Mouse (Mus musculus) CH12.LX (cell line): ENCODE data around the gene Sh3tc1. TPM values are rescaled to one million over a fixed set of nuclear protein-coding genes. Genes with fewer than 3 reads are reported as not detected.

Experiments
- DNase-seq: peaks from one replicate; pipeline ENCODE4 v3.0.0-alpha.2; 2013; ENCODE audit errors: extremely low read depth
- H3K27ac ChIP-seq: 2 replicates; pipeline ENCODE4 v1.5.1; 2012; ENCODE audit warnings: low read depth, mild to moderate bottlenecking, control low read depth, moderate library complexity; ENCODE audit not compliant: insufficient read depth
- H3K27me3 ChIP-seq: replicated peaks from 2 replicates; pipeline ENCODE3; 2012; ENCODE audit warnings: inconsistent platforms
- H3K36me3 ChIP-seq, 2 experiments: replicated peaks in 1 of 2; 2 replicates each; pipeline versions ENCODE3 to v1.6.1; 2012; ENCODE audit warnings: inconsistent platforms in 1 of 2, low read length in 1 of 2, mild to moderate bottlenecking in 1 of 2, mixed read lengths in 1 of 2, moderate library complexity in 1 of 2; ENCODE audit not compliant: control insufficient read depth in 1 of 2, insufficient read depth in 1 of 2
- H3K4me1 ChIP-seq, 2 experiments: 2 replicates each; pipeline ENCODE4 v1.6.1; 2012; ENCODE audit warnings: inconsistent platforms in 1 of 2, moderate library complexity in 1 of 2; ENCODE audit not compliant: insufficient read depth in 2 of 2, control insufficient read depth in 1 of 2
- H3K4me2 ChIP-seq: 2 replicates; pipeline ENCODE4 v1.6.1; 2012; ENCODE audit warnings: low read depth, mild to moderate bottlenecking, control low read depth; ENCODE audit not compliant: poor library complexity, insufficient read depth, severe bottlenecking
- H3K4me3 ChIP-seq, 3 experiments: fragments of 150-350 bp in 1 of 3; sonication (generic) in 1 of 3; replicated peaks in 1 of 3; 2 replicates each; pipeline versions ENCODE3 to v1.5.1; 2011 to 2012; ENCODE audit warnings: low read depth in 2 of 3, low read length in 2 of 3, mild to moderate bottlenecking in 2 of 3, moderate library complexity in 2 of 3, control low read depth in 1 of 3, improper control_type of control experiment in 1 of 3, inconsistent platforms in 1 of 3, mixed read lengths in 1 of 3; ENCODE audit not compliant: poor library complexity in 1 of 3
- H3K79me2 ChIP-seq: replicated peaks from 2 replicates; pipeline ENCODE4 v1.6.1; 2012; ENCODE audit warnings: mild to moderate bottlenecking, moderate library complexity; ENCODE audit not compliant: control insufficient read depth, poor library complexity, insufficient read depth, severe bottlenecking; ENCODE audit errors: extremely low read depth
- H3K9ac ChIP-seq: 2 replicates; pipeline ENCODE4 v1.6.1; 2012; ENCODE audit warnings: low read depth, mild to moderate bottlenecking, control low read depth, moderate library complexity; ENCODE audit not compliant: insufficient read depth
- H3K9me3 ChIP-seq: replicated peaks from 2 replicates; pipeline ENCODE3; 2012; ENCODE audit warnings: low read length, inconsistent platforms, mixed read lengths
- BHLHE40 ChIP-seq: IDR thresholded peaks from 2 replicates; pipeline ENCODE4 v1.6.1; 2011; ENCODE audit warnings: mild to moderate bottlenecking, low read depth, low read length, improper control_type of control experiment
- CHD1 ChIP-seq: IDR thresholded peaks from 2 replicates; pipeline ENCODE4 v1.6.1; 2012; ENCODE audit warnings: low read depth, low read length, improper control_type of control experiment, inconsistent platforms
- ELF1 ChIP-seq: IDR thresholded peaks from 2 replicates; pipeline ENCODE4 v1.6.1; 2014; ENCODE audit warnings: low read depth, mild to moderate bottlenecking, inconsistent platforms, low read length, improper control_type of control experiment
- EP300 ChIP-seq: IDR thresholded peaks from 2 replicates; pipeline ENCODE4 v1.6.1; 2011; ENCODE audit warnings: low read length, improper control_type of control experiment
- ETS1 ChIP-seq: conservative IDR thresholded peaks from 2 replicates; pipeline ENCODE4 v1.6.1; 2012; ENCODE audit warnings: low read depth, mild to moderate bottlenecking, inconsistent platforms, low read length, improper control_type of control experiment, moderate library complexity
- GABPA ChIP-seq: IDR thresholded peaks from 2 replicates; pipeline ENCODE4 v1.6.1; 2012; ENCODE audit warnings: low read depth, low read length, improper control_type of control experiment, inconsistent platforms; ENCODE audit not compliant: insufficient replicate concordance
- IRF4 ChIP-seq: IDR thresholded peaks from 2 replicates; pipeline ENCODE4 v1.6.1; 2014; ENCODE audit warnings: low read depth, mild to moderate bottlenecking, inconsistent platforms, low read length, improper control_type of control experiment
- JUN ChIP-seq: IDR thresholded peaks from 2 replicates; pipeline ENCODE4 v1.6.1; 2011; ENCODE audit warnings: low read depth, mild to moderate bottlenecking, low read length, improper control_type of control experiment, moderate library complexity; ENCODE audit not compliant: insufficient read depth
- MAX ChIP-seq: IDR thresholded peaks from 2 replicates; pipeline ENCODE4 v1.6.1; 2011; ENCODE audit warnings: low read length, improper control_type of control experiment
- MAZ ChIP-seq: IDR thresholded peaks from 2 replicates; pipeline ENCODE4 v1.6.1; 2012; ENCODE audit warnings: low read depth, mild to moderate bottlenecking, inconsistent platforms, low read length, improper control_type of control experiment, moderate library complexity
- MEF2A ChIP-seq: IDR thresholded peaks from 2 replicates; pipeline ENCODE4 v1.6.1; 2014; ENCODE audit warnings: low read depth, mild to moderate bottlenecking, inconsistent platforms, low read length, improper control_type of control experiment, borderline replicate concordance
- MXI1 ChIP-seq: IDR thresholded peaks from 2 replicates; pipeline ENCODE4 v1.6.1; 2011; ENCODE audit warnings: mild to moderate bottlenecking, low read depth, low read length, improper control_type of control experiment
- NRF1 ChIP-seq: IDR thresholded peaks from 2 replicates; pipeline ENCODE4 v1.6.1; 2014; ENCODE audit warnings: low read depth, mild to moderate bottlenecking, inconsistent platforms, low read length, improper control_type of control experiment, moderate library complexity
- RAD21 ChIP-seq: IDR thresholded peaks from 2 replicates; pipeline ENCODE4 v1.6.1; 2011; ENCODE audit warnings: low read depth, mild to moderate bottlenecking, low read length, improper control_type of control experiment, moderate library complexity
- SIN3A ChIP-seq: IDR thresholded peaks from 2 replicates; pipeline ENCODE4 v1.6.1; 2012; ENCODE audit warnings: low read length, improper control_type of control experiment, inconsistent platforms
- SMC3 ChIP-seq: IDR thresholded peaks from 2 replicates; pipeline ENCODE4 v1.6.1; 2011; ENCODE audit warnings: low read depth, low read length, improper control_type of control experiment
- TBP ChIP-seq: conservative IDR thresholded peaks from 2 replicates; pipeline ENCODE4 v1.6.1; 2011; ENCODE audit warnings: low read depth, low read length, improper control_type of control experiment
- TCF12 ChIP-seq: IDR thresholded peaks from 2 replicates; pipeline ENCODE4 v1.6.1; 2014; ENCODE audit warnings: low read depth, mild to moderate bottlenecking, inconsistent platforms, low read length, improper control_type of control experiment
- USF2 ChIP-seq: conservative IDR thresholded peaks from 2 replicates; pipeline ENCODE4 v1.6.1; 2011; ENCODE audit warnings: low read depth, low read length, improper control_type of control experiment
- ZC3H11A ChIP-seq: IDR thresholded peaks from 2 replicates; pipeline ENCODE4 v1.6.1; 2012; ENCODE audit warnings: low read depth, mild to moderate bottlenecking, inconsistent platforms, low read length, improper control_type of control experiment
- ZKSCAN1 ChIP-seq: IDR thresholded peaks from 2 replicates; pipeline ENCODE4 v1.6.1; 2012; ENCODE audit warnings: low read depth, inconsistent platforms, low read length, improper control_type of control experiment, borderline replicate concordance
- dilution Hi-C: fragments of 300-500 bp; cut with MboI; formaldehyde crosslinking; loops from 2 replicates; pipeline ENCODE4 v1.14.3; 2020; ENCODE audit warnings: low sequenced_read_pairs; ENCODE audit not compliant: extremely low pct_unique_long_range_greater_than_20kb, extremely low pct_ligation_motif_present
- in situ Hi-C: fragments of 300-500 bp; cut with MboI; formaldehyde crosslinking; loops from 3 replicates; pipeline ENCODE4 v1.14.3; 2019; ENCODE audit warnings: low sequenced_read_pairs, low pct_ligation_motif_present, low pct_unique_long_range_greater_than_20kb, mixed read lengths
- polyA plus RNA-seq: library from polyadenylated mRNA; unstranded; fragments of >175 nt; gene quantifications from 2 replicates; pipeline ENCODE4 v1.2.1, GENCODE M21; 2012; ENCODE audit warnings: low read depth; ENCODE audit not compliant: insufficient read length
- total RNA-seq, 2 experiments: library from RNA; depleted of rRNA; stranded (reverse); fragments of 300-350 nt in 1 of 2; fragments of >200 nt in 1 of 2; gene quantifications; 2 replicates each; pipeline ENCODE4 v1.2.3; 2012 to 2014

Sh3tc1 gene
- total and polyA plus RNA-seq, 3 experiments: 0.85 to 2.3 (median 1.2) TPM

DNA sequence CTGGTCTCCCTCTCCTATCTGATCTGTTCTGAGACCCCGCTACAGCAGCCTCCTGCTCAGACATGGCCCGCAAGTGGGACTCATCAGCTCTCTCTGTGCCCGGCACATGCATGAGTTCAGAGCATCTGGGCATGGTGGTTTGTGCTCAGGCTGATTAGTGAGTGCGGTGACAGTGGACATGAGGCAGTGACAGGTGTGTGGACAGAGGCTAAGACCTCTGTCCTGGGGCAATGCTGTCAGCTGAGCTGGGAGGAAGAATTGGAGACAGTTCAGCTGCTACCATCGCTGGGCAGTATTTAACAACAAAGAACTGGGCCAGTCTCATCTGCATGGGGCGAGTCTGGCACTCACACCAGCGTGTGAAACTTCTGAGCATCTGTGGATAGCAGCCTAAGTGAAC, 62.8 kb downstream of the Sh3tc1 start:
- DNase-seq: no peak
- in situ Hi-C loops: no loop called here
- TF ChIP-seq SIN3A: no peak
- no peak for TF ChIP-seq MAX
- TF ChIP-seq ZC3H11A: no peak
- TF ChIP-seq SMC3: no peak
- Histone ChIP-seq H3K4me2 (no peak overlapping the region), H3K27ac (no peak overlapping the region), H3K27me3 (peaks cover 31% of the 10 kb centered on the region), H3K4me3 (no peak overlapping the region), H3K4me1 (no peaks in the 10 kb centered on the region), H3K9me3 (no peaks in the 10 kb centered on the region), H3K36me3 (no peaks in the 10 kb centered on the region), H3K79me2 (no peaks in the 10 kb centered on the region), H3K9ac (no peak overlapping the region)
- dilution Hi-C loops: no loop called here

DNA sequence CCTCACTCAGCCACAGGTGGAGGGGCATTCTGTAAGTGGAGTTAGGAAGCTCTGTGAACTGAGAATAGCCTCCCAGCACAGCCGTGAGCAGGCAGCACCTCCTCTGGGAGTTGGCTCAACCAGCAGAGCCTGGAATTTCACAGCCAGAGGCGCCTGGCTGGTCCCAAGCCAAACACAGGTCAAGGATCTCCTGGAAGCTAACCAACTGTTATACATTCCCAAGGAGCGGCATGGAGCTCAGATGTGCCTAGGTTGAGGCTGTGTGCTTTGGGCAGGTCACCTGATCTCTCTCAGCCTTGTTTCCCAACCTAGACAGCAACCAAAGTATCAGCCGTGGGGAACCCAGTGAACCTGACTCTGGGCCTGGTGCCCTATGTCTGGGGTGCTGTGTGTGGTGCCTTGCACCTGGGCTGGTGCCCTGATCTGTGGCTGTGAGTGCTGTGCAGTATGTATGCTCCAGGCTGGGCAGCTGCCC, 65.7 kb downstream of the Sh3tc1 start:
- no peak overlapping the region for H3K27ac ChIP-seq
- peaks cover 26% of the 10 kb centered on the region for H3K27me3 ChIP-seq
- no peak overlapping the region for H3K4me3 ChIP-seq
- no peak overlapping the region for H3K9ac ChIP-seq
- H3K79me2 ChIP-seq: no peaks in the 10 kb centered on the region
- TF ChIP-seq USF2 (no peak), NRF1 (no peak), SIN3A (no peak), CHD1 (no peak), JUN (no peak), EP300 (no peak), GABPA (no peak), MAZ (no peak)
- TF ChIP-seq, all 38 proteins: peak for 0
- no peak for DNase-seq
- H3K9me3 ChIP-seq: no peaks in the 10 kb centered on the region
- H3K4me2 ChIP-seq: no peak overlapping the region
- dilution Hi-C loops: no loop called here
- no peaks in the 10 kb centered on the region for H3K4me1 ChIP-seq
- in situ Hi-C loops: no loop called here
- H3K36me3 ChIP-seq: no peaks in the 10 kb centered on the region

DNA sequence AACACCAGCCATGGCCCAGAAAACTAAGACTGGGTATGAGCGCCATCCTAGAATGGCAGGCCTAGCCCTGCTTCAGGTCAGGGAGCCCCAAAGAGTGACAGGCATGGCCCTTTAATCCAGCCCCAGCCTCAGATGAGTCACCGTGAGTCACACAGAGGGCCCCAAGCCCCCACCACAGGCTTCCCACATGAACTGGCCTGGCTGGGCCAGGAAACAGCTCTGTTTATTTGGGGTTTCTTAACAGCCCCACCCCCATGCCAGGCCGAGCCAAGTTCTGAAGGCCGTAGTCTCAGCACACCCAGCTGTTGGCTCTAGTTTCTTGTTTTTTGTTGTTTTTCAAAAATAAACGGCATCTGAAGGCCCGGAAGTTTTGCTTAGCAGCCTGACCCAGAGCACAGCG, 66.7 kb downstream of the Sh3tc1 start:
- TF ChIP-seq SMC3 (no peak), JUN (no peak), ETS1 (no peak), GABPA (no peak), BHLHE40 (no peak), TCF12 (no peak), IRF4 (no peak), MAX (no peak), ZKSCAN1 (no peak), TBP (no peak), MEF2A (no peak), USF2 (no peak), CHD1 (no peak), RAD21 (no peak), ELF1 (no peak), MXI1 (no peak)
- DNase-seq: no peak
- Histone ChIP-seq H3K9me3 (no peaks in the 10 kb centered on the region), H3K4me3 (no peak overlapping the region), H3K27ac (no peak overlapping the region), H3K36me3 (no peaks in the 10 kb centered on the region), H3K27me3 (peaks cover 31% of the 10 kb centered on the region), H3K4me2 (no peak overlapping the region), H3K9ac (no peak overlapping the region), H3K79me2 (no peaks in the 10 kb centered on the region), H3K4me1 (no peaks in the 10 kb centered on the region)
- in situ Hi-C loops: no loop called here
- dilution Hi-C loops: no loop called here
